9 mouse cellular contexts compared by ENCODE assay signal in genomic region chr2:154583906-154584872, GRCm38 (mm10). TPM values are rescaled to one million over a fixed set of nuclear protein-coding genes. Genes with fewer than 3 reads are reported as not detected.
A peak's percentile ranks its signal among the peaks of the same experiment; 100 is the strongest.
DNase-seq lines count a peak whose midpoint lies in the region; ATAC-seq lines count a peak whose summit lies in the region.
"Had no signal": no experiment of that assay in that cellular context is flagged by ENCODE, and none has a peak within 500 bp of the region (broad histone marks: within the 10 kb centered on the region; RNA-seq: fewer than 3 reads in every experiment).

No protein-coding gene starts in this region.

- no peaks in the 10 kb centered on the region for H3K27me3 ChIP-seq in neural tube, embryonic 11.5 days (ENCODE audit: control insufficient read depth, insufficient read depth, low read length)
- no peaks in the 10 kb centered on the region for H3K27me3 ChIP-seq in forebrain, embryonic 14.5 days (replicated peaks; ENCODE audit: control insufficient read depth, insufficient read depth, low read length)
- H3K27me3 ChIP-seq in midbrain, embryonic 13.5 days: no peaks in the 10 kb centered on the region
- H3K27me3 ChIP-seq: limb, embryonic 12.5 days had no signal

- H3K9me3 ChIP-seq in neural tube, embryonic 11.5 days (ENCODE audit: control insufficient read depth, low read length): no peaks in the 10 kb centered on the region
- H3K9me3 ChIP-seq in forebrain, embryonic 14.5 days (replicated peaks; ENCODE audit: control insufficient read depth, low read length): no peaks in the 10 kb centered on the region
- H3K9me3 ChIP-seq in midbrain, embryonic 13.5 days: no peaks in the 10 kb centered on the region
- H3K9me3 ChIP-seq: limb, embryonic 12.5 days had no signal

- H3K4me3 ChIP-seq in neural tube, embryonic 11.5 days (ENCODE audit: low read depth, low read length): no peak overlapping the region
- no peak overlapping the region for H3K4me3 ChIP-seq in forebrain, embryonic 14.5 days (ENCODE audit: low read depth, low read length)
- H3K4me3 ChIP-seq in midbrain, embryonic 13.5 days (replicated peaks): no peak overlapping the region
- H3K4me3 ChIP-seq: limb, embryonic 12.5 days had no signal

- no peak overlapping the region for H3K4me2 ChIP-seq in neural tube, embryonic 11.5 days (ENCODE audit: low read depth)
- no peak overlapping the region for H3K4me2 ChIP-seq in forebrain, embryonic 14.5 days (ENCODE audit: low read length)
- no peak overlapping the region for H3K4me2 ChIP-seq in midbrain, embryonic 13.5 days (replicated peaks)
- H3K4me2 ChIP-seq: limb, embryonic 12.5 days had no signal

- no peak overlapping the region for H3K27ac ChIP-seq in neural tube, embryonic 11.5 days (ENCODE audit: low read depth, low read length)
- peak overlapping the region; percentile 81 for H3K27ac ChIP-seq in forebrain, embryonic 14.5 days (ENCODE audit: low read depth, low read length)
- H3K27ac ChIP-seq in midbrain, embryonic 13.5 days: peak overlapping the region; percentile 49; the same call in 1 of the 2 replicates
- H3K27ac ChIP-seq: limb, embryonic 12.5 days had no signal

- H3K4me1 ChIP-seq in neural tube, embryonic 11.5 days (ENCODE audit: control insufficient read depth, insufficient read depth, low read length): peaks cover 8% of the 10 kb centered on the region; the same call in 1 of the 2 replicates
- peaks cover 22% of the 10 kb centered on the region for H3K4me1 ChIP-seq in forebrain, embryonic 14.5 days (ENCODE audit: control insufficient read depth, insufficient read depth, low read length)
- peaks cover 28% of the 10 kb centered on the region for H3K4me1 ChIP-seq in midbrain, embryonic 13.5 days (replicated peaks)

- no peaks in the 10 kb centered on the region for H3K36me3 ChIP-seq in neural tube, embryonic 11.5 days (ENCODE audit: control insufficient read depth, insufficient read depth, low read length)
- no peaks in the 10 kb centered on the region for H3K36me3 ChIP-seq in forebrain, embryonic 14.5 days (ENCODE audit: control insufficient read depth, insufficient read depth, low read length)
- H3K36me3 ChIP-seq in midbrain, embryonic 13.5 days: 0 out of 2 replicates have a peak, but pooled peaks cover 3% of the 10 kb centered on the region

- DNase-seq in neural tube, embryonic 11.5 days (ENCODE audit: low spot score): peak; percentile 27
- DNase-seq in neural tube, embryonic 10.5 days (ENCODE audit: extremely low spot score, low spot score): no peak
- peak; percentile 93 for DNase-seq in forebrain, embryonic 14.5 days (ENCODE audit: low spot score)
- peak; percentile 80 to 82 for DNase-seq in layer of hippocampus, postnatal 10 days (ENCODE audit: low spot score in 2 of 2)
- no peak for DNase-seq in embryo, embryonic 10.5 days (ENCODE audit: low spot score)
- DNase-seq in adrenal gland, postnatal 36 days: no peak

- H3K9ac ChIP-seq in neural tube, embryonic 11.5 days (ENCODE audit: low read length): no peak overlapping the region
- no peak overlapping the region for H3K9ac ChIP-seq in forebrain, embryonic 14.5 days (ENCODE audit: low read length)
- no peak overlapping the region for H3K9ac ChIP-seq in midbrain, embryonic 13.5 days (replicated peaks)
- H3K9ac ChIP-seq: limb, embryonic 12.5 days had no signal

- ATAC-seq in neural tube, embryonic 11.5 days (ENCODE audit: insufficient read depth, low FRiP score, low TSS enrichment): 0 out of 2 replicates have a peak, but pooled peaks have one; percentile 16
- peak; percentile 97 for ATAC-seq in forebrain, embryonic 14.5 days
- peak; percentile 72 for ATAC-seq in midbrain, embryonic 13.5 days
- no peak for ATAC-seq in megakaryocyte, adult 5-6 weeks (ENCODE audit: poor library complexity, severe bottlenecking)

- 68% methylated on average over 15 of the region's 15 CpGs for WGBS in neural tube, embryonic 11.5 days
- WGBS in forebrain, embryonic 14.5 days: 53% methylated on average over 15 of the region's 15 CpGs
- WGBS in midbrain, embryonic 13.5 days: 57% methylated on average over 15 of the region's 15 CpGs

RNA-seq across cellular contexts. Expression of gene E2f1, which starts 14.5 kb away (rescaled TPM):
- 13.1 and 13.9 TPM in 2 replicates for polyA plus RNA-seq in neural tube, embryonic 11.5 days (2014; fragmentation: Nextera tagmentation; extraction: Ambion mirVana)
- 3.5 and 5.0 TPM in 2 replicates for polyA plus RNA-seq in forebrain, embryonic 14.5 days (2014; fragmentation: Nextera tagmentation; extraction: Ambion mirVana)
- total RNA-seq in layer of hippocampus, postnatal 10 days (2021): 10 to 100 TPM in 1 of 2 experiments, 1 to 10 TPM in 1; 8.8 to 10.5 TPM
- 13.6 and 15.2 TPM in 2 replicates for polyA plus RNA-seq in midbrain, embryonic 13.5 days (2015; fragmentation: Nextera tagmentation; extraction: Ambion mirVana)
- 14.3 and 16.2 TPM in 2 replicates for total RNA-seq in megakaryocyte, adult 5-6 weeks (2015)
- total RNA-seq in megakaryocyte, adult 5-6 weeks (2017): 7.7 and 9.3 TPM in 2 replicates
- total RNA-seq in adrenal gland, postnatal 36 days (2021): 1 to 10 TPM; 8.7 to 9.6 TPM

RNA-seq across cellular contexts. Expression of gene Pxmp4, which starts 19.3 kb away (rescaled TPM):
- polyA plus RNA-seq in neural tube, embryonic 11.5 days (2014; fragmentation: Nextera tagmentation; extraction: Ambion mirVana): 14.5 and 15.1 TPM in 2 replicates
- polyA plus RNA-seq in forebrain, embryonic 14.5 days (2014; fragmentation: Nextera tagmentation; extraction: Ambion mirVana): 14.8 and 15.2 TPM in 2 replicates
- 10 to 100 TPM; 14.3 to 15.7 TPM for total RNA-seq in layer of hippocampus, postnatal 10 days (2021)
- 12.3 and 13.4 TPM in 2 replicates for polyA plus RNA-seq in midbrain, embryonic 13.5 days (2015; fragmentation: Nextera tagmentation; extraction: Ambion mirVana)
- total RNA-seq in megakaryocyte, adult 5-6 weeks (2015): 21.9 and 24.2 TPM in 2 replicates
- 24.4 and 27.1 TPM in 2 replicates for total RNA-seq in megakaryocyte, adult 5-6 weeks (2017)
- 10 to 100 TPM; 30.9 to 35.7 TPM for total RNA-seq in adrenal gland, postnatal 36 days (2021)

RNA-seq across cellular contexts. Expression of gene Necab3, which starts 25.5 kb away (rescaled TPM):
- 9.2 and 10.4 TPM in 2 replicates for polyA plus RNA-seq in neural tube, embryonic 11.5 days (2014; fragmentation: Nextera tagmentation; extraction: Ambion mirVana)
- polyA plus RNA-seq in forebrain, embryonic 14.5 days (2014; fragmentation: Nextera tagmentation; extraction: Ambion mirVana): 19.8 and 23.6 TPM in 2 replicates
- total RNA-seq in layer of hippocampus, postnatal 10 days (2021): 10 to 100 TPM; 29.8 to 33.0 TPM
- 13.4 and 14.5 TPM in 2 replicates for polyA plus RNA-seq in midbrain, embryonic 13.5 days (2015; fragmentation: Nextera tagmentation; extraction: Ambion mirVana)
- total RNA-seq in megakaryocyte, adult 5-6 weeks (2015): 0.78 and 1.6 TPM in 2 replicates
- total RNA-seq in megakaryocyte, adult 5-6 weeks (2017): 1.8 and 2.2 TPM in 2 replicates
- total RNA-seq in adrenal gland, postnatal 36 days (2021): 1 to 10 TPM; 1.1 to 1.5 TPM

RNA-seq across cellular contexts. Expression of gene Zfp341, which starts 28.9 kb away (rescaled TPM):
- polyA plus RNA-seq in neural tube, embryonic 11.5 days (2014; fragmentation: Nextera tagmentation; extraction: Ambion mirVana): 0.87 and 1.5 TPM in 2 replicates
- 2.2 and 2.4 TPM in 2 replicates for polyA plus RNA-seq in forebrain, embryonic 14.5 days (2014; fragmentation: Nextera tagmentation; extraction: Ambion mirVana)
- 10 to 100 TPM in 1 of 2 experiments, 1 to 10 TPM in 1; 9.8 to 12.2 TPM for total RNA-seq in layer of hippocampus, postnatal 10 days (2021)
- 2.0 and 2.1 TPM in 2 replicates for polyA plus RNA-seq in midbrain, embryonic 13.5 days (2015; fragmentation: Nextera tagmentation; extraction: Ambion mirVana)
- 2.2 and 2.3 TPM in 2 replicates for total RNA-seq in megakaryocyte, adult 5-6 weeks (2015)
- total RNA-seq in megakaryocyte, adult 5-6 weeks (2017): 1.5 and 1.8 TPM in 2 replicates
- 1 to 10 TPM; 2.6 to 3.0 TPM for total RNA-seq in adrenal gland, postnatal 36 days (2021)

RNA-seq across cellular contexts. Expression of gene 4930519P11Rik, which starts 29.0 kb away (rescaled TPM):
- not detected in 2 replicates for polyA plus RNA-seq in neural tube, embryonic 11.5 days (2014; fragmentation: Nextera tagmentation; extraction: Ambion mirVana)
- 0.65 TPM in 1 of 2 replicates, not detected in the other for polyA plus RNA-seq in forebrain, embryonic 14.5 days (2014; fragmentation: Nextera tagmentation; extraction: Ambion mirVana)
- total RNA-seq in layer of hippocampus, postnatal 10 days (2021): under 1 TPM in 1 of 2 experiments, not detected in 1; 0.76 TPM
- 0.61 and 0.96 TPM in 2 replicates for polyA plus RNA-seq in midbrain, embryonic 13.5 days (2015; fragmentation: Nextera tagmentation; extraction: Ambion mirVana)
- 2.7 TPM in 1 of 2 replicates, not detected in the other for total RNA-seq in megakaryocyte, adult 5-6 weeks (2015)
- 0.85 TPM in 1 of 2 replicates, not detected in the other for total RNA-seq in megakaryocyte, adult 5-6 weeks (2017)
- under 1 TPM in 1 of 2 experiments, not detected in 1; 0.63 TPM for total RNA-seq in adrenal gland, postnatal 36 days (2021)
- polyA plus RNA-seq: limb, embryonic 12.5 days had no signal

Comparison
In these comparisons a context has a peak if more than half of its experiments do, and no peak if none do; other contexts are left out.
1. DNase-seq: peak in neural tube, embryonic 11.5 days (single experiment), forebrain, embryonic 14.5 days (single experiment) and layer of hippocampus, postnatal 10 days (2 of 2); none in neural tube, embryonic 10.5 days (single experiment), embryo, embryonic 10.5 days (single experiment) and adrenal gland, postnatal 36 days (0 of 2).
2. RNA of gene Necab3, which starts 25.5 kb away (total RNA-seq): 29.8 to 33.0 TPM in layer of hippocampus, postnatal 10 days; 0.78 to 2.2 TPM in megakaryocyte, adult 5-6 weeks and 1.1 to 1.5 TPM in adrenal gland, postnatal 36 days; every median in the first group is over 4 times any median in the second.